Mouse (Mus musculus): ENCODE results near the gene Baiap2.

The Baiap2 gene

GRCm38 (mm10) chr11:120014758-120015157, 72.2 kb downstream of the Baiap2 start:
- no peak for DNase-seq

GRCm38 (mm10) chr11:120017011-120017410, 74.4 kb downstream of the Baiap2 start:
- no peak for DNase-seq

GRCm38 (mm10) chr11:120019542-120020440, 77.2 kb downstream of the Baiap2 start:
- no peak for DNase-seq

GRCm38 (mm10) chr11:120021367-120021766, 78.8 kb downstream of the Baiap2 start:
- DNase-seq, result no peak

- DNase-seq, result no peak
These were observed 79.7 kb downstream of the Baiap2 start for GRCm38 (mm10) chr11:120022216-120022615.

- no peak for DNase-seq
These were observed 80.3 kb downstream of the Baiap2 start for GRCm38 (mm10) chr11:120022841-120023240.

GRCm38 (mm10) chr11:120026941-120027340, 84.4 kb downstream of the Baiap2 start:
- no peak for DNase-seq

- no peak for DNase-seq
These were observed 85.9 kb downstream of the Baiap2 start for GRCm38 (mm10) chr11:120028319-120029092.

GRCm38 (mm10) chr11:120029431-120030144, 87.0 kb downstream of the Baiap2 start:
- DNase-seq, result no peak

GRCm38 (mm10) chr11:120030145-120030901, 87.8 kb downstream of the Baiap2 start:
- no peak for DNase-seq

- DNase-seq, result no peak
These were observed 89.5 kb downstream of the Baiap2 start for GRCm38 (mm10) chr11:120032052-120032451.

GRCm38 (mm10) chr11:120033473-120033872, 90.9 kb downstream of the Baiap2 start:
- no peak for DNase-seq

GRCm38 (mm10) chr11:120034306-120034705, 91.7 kb downstream of the Baiap2 start:
- DNase-seq, result no peak

- no peak for DNase-seq
These were observed 92.2 kb downstream of the Baiap2 start for GRCm38 (mm10) chr11:120034762-120035161.

GRCm38 (mm10) chr11:120039581-120039980, 97.0 kb downstream of the Baiap2 start:
- DNase-seq, result no peak

- DNase-seq, result peak; percentile 59
These were observed 97.9 kb downstream of the Baiap2 start for GRCm38 (mm10) chr11:120040440-120040839.

GRCm38 (mm10) chr11:120041191-120042123, 98.9 kb downstream of the Baiap2 start:
- no peak for DNase-seq

GRCm38 (mm10) chr11:120042141-120042838, 99.7 kb downstream of the Baiap2 start:
- DNase-seq, result no peak

GRCm38 (mm10) chr11:120045341-120045740, 102.8 kb downstream of the Baiap2 start:
- DNase-seq, result no peak

- DNase-seq, result no peak
These were observed 103.4 kb downstream of the Baiap2 start for GRCm38 (mm10) chr11:120045839-120046552.
